Mouse (Mus musculus) embryonic facial prominence, embryonic 15.5 days (tissue): ENCODE results near the gene Grik3. TPM values are rescaled to one million over a fixed set of nuclear protein-coding genes. Genes with fewer than 3 reads are reported as not detected.

ENCODE experiments used
- ATAC-seq: fragments of 200-750 bp; cut with Nextera tagmentation; 2 replicates; pipeline ENCODE4 v1.8.0; 2017; ENCODE audit warnings: low read depth, moderate TSS enrichment; ENCODE audit not compliant: insufficient number of reproducible peaks, low FRiP score, low TSS enrichment
- H3K27ac ChIP-seq: fragments of 300-500 bp; sonication (generic); replicated peaks from 2 replicates; pipeline ENCODE4 v1.5.1; 2015; ENCODE audit warnings: mild to moderate bottlenecking, inconsistent platforms
- H3K27me3 ChIP-seq: fragments of 300-500 bp; sonication (generic); 2 replicates; pipeline ENCODE4 v1.6.1; 2015; ENCODE audit warnings: inconsistent platforms
- H3K36me3 ChIP-seq: fragments of 300-500 bp; sonication (generic); 2 replicates; pipeline ENCODE4 v1.6.1; 2015; ENCODE audit warnings: mild to moderate bottlenecking, inconsistent platforms
- H3K4me1 ChIP-seq: fragments of 300-500 bp; sonication (generic); 2 replicates; pipeline ENCODE4 v1.6.1; 2015; ENCODE audit warnings: inconsistent platforms
- H3K4me2 ChIP-seq: fragments of 300-500 bp; sonication (generic); replicated peaks from 2 replicates; pipeline ENCODE4 v1.6.1; 2015; ENCODE audit warnings: mild to moderate bottlenecking, inconsistent platforms
- H3K4me3 ChIP-seq: fragments of 300-500 bp; sonication (generic); replicated peaks from 2 replicates; pipeline ENCODE4 v1.5.1; 2015; ENCODE audit warnings: mild to moderate bottlenecking, inconsistent platforms
- H3K9ac ChIP-seq: fragments of 300-500 bp; sonication (generic); 2 replicates; pipeline ENCODE4 v1.6.1; 2015; ENCODE audit warnings: inconsistent platforms
- H3K9me3 ChIP-seq: fragments of 300-500 bp; sonication (generic); replicated peaks from 2 replicates; pipeline ENCODE4 v1.6.1; 2016; ENCODE audit warnings: inconsistent platforms
- WGBS: fragments of 180-500 bp; shearing (Covaris S2); methylation state at CpG from one replicate; pipeline ENCODE4 v1.1.7; 2015; 5-methylcytosine and 5-hydroxymethylcytosine counted together
- polyA plus RNA-seq: library from polyadenylated mRNA; unstranded; fragments of >200 nt; fragmentation: Nextera tagmentation; extraction: Ambion mirVana; gene quantifications from 2 replicates; pipeline ENCODE4 v1.2.1, GENCODE M21; 2015

The Grik3 gene
- polyA plus RNA-seq, 1 experiment from 2014 or later, result 0.63 TPM

DNA sequence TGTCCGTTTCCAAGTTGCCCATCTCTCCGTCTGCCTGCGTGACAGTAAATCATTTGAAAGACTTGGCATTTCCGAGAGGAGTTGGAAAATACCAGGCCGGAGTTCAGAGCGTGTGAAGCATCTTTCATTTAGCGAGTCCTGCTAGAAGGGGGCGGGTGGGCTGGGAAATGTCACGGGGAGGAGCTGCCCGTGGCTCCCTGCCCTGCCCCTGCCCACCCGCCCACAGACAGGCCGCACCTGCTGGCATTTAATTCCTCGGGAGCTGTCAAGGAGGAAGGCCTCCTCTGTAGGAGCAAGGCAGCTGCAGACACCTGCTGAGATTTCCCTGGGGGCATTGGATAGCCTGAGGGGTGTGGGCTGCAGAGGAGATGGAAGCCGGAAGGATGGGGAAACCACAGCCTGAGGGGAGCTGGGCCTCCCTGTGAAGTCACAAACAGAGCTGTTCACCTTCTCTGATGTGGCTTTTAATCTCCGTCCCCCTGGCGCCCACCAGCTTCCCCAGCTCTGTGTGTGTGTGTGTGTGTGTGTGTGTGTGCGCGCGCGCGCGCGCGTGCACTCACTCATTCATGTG is 161.3 kb downstream of the Grik3 start:
- Histone ChIP-seq H3K36me3 (no peaks in the 10 kb centered on the region), H3K9ac (no peak overlapping the region), H3K9me3 (no peaks in the 10 kb centered on the region), H3K4me3 (no peak overlapping the region), H3K27me3 (no peaks in the 10 kb centered on the region), H3K4me1 (peaks cover 7% of the 10 kb centered on the region), H3K4me2 (no peak overlapping the region), H3K27ac (no peak overlapping the region)
- ATAC-seq, result no peak
- 35% methylated on average over 24 of the region's 24 CpGs for WGBS

DNA sequence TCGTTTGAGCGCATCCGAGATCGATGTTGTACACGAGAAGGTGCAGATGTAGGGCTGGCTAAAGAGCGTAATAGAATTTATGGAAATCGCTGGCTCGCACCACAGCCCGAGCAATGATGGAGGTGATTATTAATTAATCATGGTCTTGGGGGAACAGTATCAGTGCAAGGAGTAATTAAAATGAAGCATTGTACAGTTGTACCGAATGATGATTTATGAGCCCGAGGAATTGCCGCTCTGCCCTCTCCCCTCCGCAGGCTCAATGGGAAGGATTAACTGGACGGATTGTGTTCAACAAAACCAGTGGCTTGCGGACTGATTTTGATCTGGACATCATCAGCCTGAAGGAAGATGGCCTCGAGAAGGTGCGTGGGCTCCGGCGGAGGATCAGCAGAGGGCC is 165.5 kb downstream of the Grik3 start:
- WGBS, result 83% methylated on average over 19 of the region's 19 CpGs
- H3K4me1 ChIP-seq, result peaks cover 7% of the 10 kb centered on the region
- H3K27me3 ChIP-seq, result no peaks in the 10 kb centered on the region
- no peaks in the 10 kb centered on the region for H3K36me3 ChIP-seq
- no peak overlapping the region for H3K9ac ChIP-seq
- no peak for ATAC-seq
- H3K4me3 ChIP-seq, result no peak overlapping the region
- H3K4me2 ChIP-seq, result no peak overlapping the region
- H3K27ac ChIP-seq, result no peak overlapping the region
- H3K9me3 ChIP-seq, result no peaks in the 10 kb centered on the region

DNA sequence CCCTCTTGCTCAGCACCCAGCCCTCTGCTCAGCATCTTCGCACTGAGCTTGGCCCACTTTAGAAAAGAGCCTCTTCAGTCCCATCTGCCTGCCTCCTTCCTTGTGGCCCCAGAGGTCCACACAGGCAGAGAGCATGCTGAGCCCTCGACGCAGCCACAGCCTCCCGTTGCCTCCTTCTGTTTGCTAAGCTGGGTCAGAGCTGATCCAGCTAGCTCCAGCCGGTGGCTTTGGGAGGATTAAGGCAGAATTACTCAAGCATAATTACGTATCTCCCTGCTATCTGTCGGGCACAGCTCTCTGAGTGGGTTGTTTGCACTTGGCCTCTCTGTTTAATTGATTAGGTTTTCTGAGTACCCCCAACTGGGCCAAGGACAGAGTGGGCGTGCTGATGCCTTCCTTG is 167.9 kb downstream of the Grik3 start:
- no peak overlapping the region for H3K27ac ChIP-seq
- WGBS, result 46% methylated on average over 8 of the region's 8 CpGs
- ATAC-seq, result no peak
- no peaks in the 10 kb centered on the region for H3K9me3 ChIP-seq
- no peak overlapping the region for H3K9ac ChIP-seq
- no peaks in the 10 kb centered on the region for H3K36me3 ChIP-seq
- H3K4me1 ChIP-seq, result no peaks in the 10 kb centered on the region
- no peak overlapping the region for H3K4me3 ChIP-seq
- H3K4me2 ChIP-seq, result no peak overlapping the region
- H3K27me3 ChIP-seq, result no peaks in the 10 kb centered on the region

DNA sequence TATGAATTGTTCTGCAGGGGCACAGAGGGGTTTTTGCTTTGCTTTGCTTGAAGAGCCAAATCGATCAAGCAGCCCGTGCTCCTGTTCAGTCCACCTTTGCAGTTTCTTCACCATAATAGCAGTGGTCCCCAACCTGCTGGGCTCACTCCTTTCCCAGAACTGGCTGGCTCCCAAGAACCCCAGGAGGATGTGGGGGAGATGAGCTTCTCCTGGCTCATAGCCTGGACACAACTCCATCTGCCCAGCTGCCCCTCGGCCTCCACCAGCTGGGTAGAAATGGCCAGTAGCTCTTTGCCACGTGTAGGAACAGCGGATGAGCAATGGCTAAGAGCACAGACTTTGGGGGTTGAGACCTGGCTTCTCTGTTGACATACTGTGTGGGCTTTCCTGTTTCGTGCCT is 171.5 kb downstream of the Grik3 start:
- H3K27ac ChIP-seq, result no peak overlapping the region
- H3K36me3 ChIP-seq, result no peaks in the 10 kb centered on the region
- no peak overlapping the region for H3K4me3 ChIP-seq
- 80% methylated on average over 6 of the region's 6 CpGs for WGBS
- no peaks in the 10 kb centered on the region for H3K9me3 ChIP-seq
- no peaks in the 10 kb centered on the region for H3K27me3 ChIP-seq
- ATAC-seq, result no peak
- no peak overlapping the region for H3K4me2 ChIP-seq
- no peaks in the 10 kb centered on the region for H3K4me1 ChIP-seq
- no peak overlapping the region for H3K9ac ChIP-seq

DNA sequence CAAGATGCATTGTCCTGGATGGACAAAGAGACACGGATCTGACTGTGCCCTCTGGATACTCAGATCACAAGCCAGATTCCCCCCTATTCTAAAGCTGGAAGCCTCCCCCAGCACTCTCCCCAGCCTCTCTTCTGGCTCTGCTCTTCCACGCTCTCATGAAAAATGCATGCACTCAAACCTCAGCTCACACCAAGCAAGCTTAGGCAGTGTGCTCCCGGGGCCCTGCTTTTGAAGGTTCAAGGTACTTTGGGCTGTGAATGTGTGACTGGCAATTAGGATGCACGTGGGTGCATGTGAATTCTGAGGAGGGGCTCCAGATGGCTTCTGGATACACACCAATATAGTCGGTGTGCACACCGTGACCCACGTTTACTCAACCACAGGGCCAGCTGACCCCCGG is 172.8 kb downstream of the Grik3 start:
- Histone ChIP-seq H3K27ac (no peak overlapping the region), H3K27me3 (no peaks in the 10 kb centered on the region), H3K36me3 (no peaks in the 10 kb centered on the region), H3K9me3 (no peaks in the 10 kb centered on the region), H3K4me1 (no peaks in the 10 kb centered on the region), H3K4me3 (no peak overlapping the region), H3K9ac (no peak overlapping the region), H3K4me2 (no peak overlapping the region)
- WGBS, result 63% methylated on average over 8 of the region's 8 CpGs
- no peak for ATAC-seq

DNA sequence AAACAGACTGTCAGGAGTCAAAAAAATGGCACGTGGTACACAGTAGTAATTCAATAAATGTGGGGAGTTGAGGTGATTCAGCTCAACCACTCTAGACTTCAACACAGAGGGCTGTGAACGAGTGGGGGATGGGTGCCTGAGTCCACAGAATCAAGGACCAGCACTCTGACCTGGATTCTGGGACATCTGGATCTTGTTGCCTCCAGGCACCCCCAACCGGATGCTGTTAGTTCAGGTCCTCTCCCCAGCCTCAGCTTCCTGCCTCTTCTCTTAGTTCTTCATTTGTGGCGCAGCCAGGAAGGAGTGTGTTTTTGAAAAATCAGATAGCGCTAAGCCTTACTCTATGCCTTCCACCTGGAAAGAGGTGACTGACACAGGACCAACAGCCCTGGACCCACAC is 175.5 kb downstream of the Grik3 start:
- Histone ChIP-seq H3K9me3 (no peaks in the 10 kb centered on the region), H3K36me3 (no peaks in the 10 kb centered on the region), H3K9ac (no peak overlapping the region), H3K4me1 (no peaks in the 10 kb centered on the region), H3K27me3 (no peaks in the 10 kb centered on the region), H3K4me3 (no peak overlapping the region), H3K4me2 (no peak overlapping the region), H3K27ac (no peak overlapping the region)
- WGBS, result 36% methylated on average over 5 of the region's 5 CpGs
- ATAC-seq, result no peak

DNA sequence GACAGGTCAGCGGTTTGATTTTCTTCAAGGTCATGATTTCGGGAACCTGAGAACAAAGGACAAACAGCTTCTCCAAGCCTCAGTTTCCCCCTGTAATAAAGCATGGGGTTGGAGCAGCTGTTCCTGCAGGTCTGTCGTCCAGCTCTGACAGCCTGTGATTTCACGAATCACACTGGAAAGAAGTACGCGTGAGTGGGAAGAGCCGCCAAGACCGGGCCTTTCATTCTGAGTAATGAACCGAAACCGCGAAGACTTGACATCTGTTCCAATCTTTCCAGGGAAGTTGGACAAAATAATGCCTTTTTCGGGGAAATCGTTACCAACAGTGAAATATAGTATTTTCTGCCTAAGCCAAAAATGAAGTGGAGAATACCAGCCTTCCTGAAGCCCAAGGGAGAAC is 191.5 kb downstream of the Grik3 start:
- ATAC-seq, result no peak
- Histone ChIP-seq H3K9ac (no peak overlapping the region), H3K4me3 (no peak overlapping the region), H3K9me3 (no peaks in the 10 kb centered on the region), H3K27me3 (no peaks in the 10 kb centered on the region), H3K4me1 (no peaks in the 10 kb centered on the region), H3K4me2 (no peak overlapping the region), H3K27ac (no peak overlapping the region), H3K36me3 (no peaks in the 10 kb centered on the region)
- WGBS, result 71% methylated on average over 13 of the region's 13 CpGs

DNA sequence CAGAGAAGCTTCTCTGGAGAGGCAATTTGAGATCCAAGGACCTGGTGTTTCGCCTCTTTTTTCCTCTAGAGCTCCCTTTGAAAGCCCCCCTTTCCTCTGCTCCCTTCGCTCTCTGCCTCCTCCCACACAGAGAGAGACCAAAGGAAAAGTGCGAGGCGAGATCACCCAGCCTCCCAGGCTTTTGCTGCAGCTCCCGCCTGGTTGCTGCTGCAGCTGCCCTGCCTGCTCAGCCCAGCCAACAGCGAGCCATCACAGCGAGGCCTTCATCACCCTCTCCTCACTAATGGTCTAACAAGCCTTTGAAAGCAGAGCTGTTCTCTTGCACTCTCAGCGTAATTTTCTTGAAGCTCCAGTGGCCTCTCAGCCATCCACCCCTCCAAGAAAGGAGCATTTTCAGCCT is 196.6 kb downstream of the Grik3 start:
- 33% methylated on average over 8 of the region's 8 CpGs for WGBS
- H3K9me3 ChIP-seq, result no peaks in the 10 kb centered on the region
- no peak overlapping the region for H3K9ac ChIP-seq
- H3K27me3 ChIP-seq, result no peaks in the 10 kb centered on the region
- peaks cover 2% of the 10 kb centered on the region; the same call in 1 of the 2 replicates for H3K4me1 ChIP-seq
- no peak overlapping the region for H3K4me2 ChIP-seq
- H3K36me3 ChIP-seq, result no peaks in the 10 kb centered on the region
- no peak overlapping the region for H3K27ac ChIP-seq
- no peak for ATAC-seq
- H3K4me3 ChIP-seq, result no peak overlapping the region

DNA sequence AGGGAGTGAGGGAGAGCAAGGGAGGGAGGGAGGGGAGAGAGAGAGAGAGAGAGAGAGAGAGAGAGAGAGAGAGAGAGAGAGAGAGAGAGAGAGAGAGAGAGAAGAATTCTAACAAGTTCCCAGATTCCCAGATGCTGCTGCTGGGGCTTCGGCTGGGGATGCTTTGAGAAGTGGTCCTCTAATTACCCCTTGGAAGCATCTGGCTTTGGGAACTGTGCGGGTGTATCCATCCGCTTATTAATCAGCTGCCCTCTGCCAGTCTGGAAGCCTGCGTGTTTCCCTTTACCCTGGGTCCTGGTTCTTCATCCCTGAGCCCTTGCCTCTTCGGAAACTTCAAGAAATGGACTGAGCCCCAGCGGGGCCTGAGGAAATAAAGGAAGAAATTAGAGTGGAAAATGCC is 204.9 kb downstream of the Grik3 start:
- 24% methylated on average over 6 of the region's 6 CpGs for WGBS
- peaks cover 11% of the 10 kb centered on the region; the same call in 1 of the 2 replicates for H3K27me3 ChIP-seq

DNA sequence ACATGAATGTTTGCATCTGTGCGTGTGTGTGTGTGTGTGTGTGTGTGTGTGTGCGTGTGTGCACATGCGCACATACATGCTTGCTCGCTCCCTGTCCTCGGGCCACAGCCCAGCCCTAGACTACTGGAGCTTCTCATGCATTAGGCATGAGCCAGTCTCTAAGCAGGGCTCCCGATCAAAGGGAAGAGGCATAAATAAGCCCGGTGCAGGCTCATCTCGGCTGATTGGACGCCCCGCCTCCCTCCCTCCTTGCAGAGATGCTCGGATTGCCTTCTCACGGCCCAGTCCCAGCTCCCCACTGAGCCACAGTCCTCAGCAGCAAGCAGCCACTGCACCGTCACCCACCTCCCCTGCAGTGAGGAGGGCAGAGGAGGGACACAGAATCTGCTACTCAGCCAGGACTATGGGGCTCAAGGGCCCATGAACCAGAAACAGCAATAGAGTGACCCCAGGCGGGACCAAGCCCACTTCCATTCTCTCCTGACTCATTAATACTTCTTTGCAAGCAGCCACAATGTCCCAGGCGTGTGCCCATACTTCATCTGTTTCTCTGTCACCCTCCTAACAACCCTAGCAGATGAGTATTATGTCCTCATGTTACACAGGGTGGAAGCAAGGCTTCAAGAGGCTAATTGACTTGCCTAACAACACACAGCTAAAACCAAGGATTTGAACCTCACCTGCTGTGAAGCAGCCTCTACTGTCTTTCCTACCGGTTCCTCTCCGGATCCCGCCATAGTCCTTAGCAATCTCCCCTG is 205.9 kb downstream of the Grik3 start:
- H3K9me3 ChIP-seq, result no peaks in the 10 kb centered on the region
- no peak overlapping the region for H3K27ac ChIP-seq
- H3K4me1 ChIP-seq, result peaks cover 25% of the 10 kb centered on the region
- H3K4me2 ChIP-seq, result no peak overlapping the region
- peaks cover 17% of the 10 kb centered on the region; the same call in 1 of the 2 replicates for H3K27me3 ChIP-seq
- no peak overlapping the region for H3K9ac ChIP-seq
- H3K36me3 ChIP-seq, result no peaks in the 10 kb centered on the region
- WGBS, result 23% methylated on average over 18 of the region's 18 CpGs
- ATAC-seq, result no peak
- H3K4me3 ChIP-seq, result no peak overlapping the region

More for the DNA sequence above, 204.9 kb downstream of the Grik3 start:
- Histone ChIP-seq H3K9ac (no peak overlapping the region), H3K4me1 (peaks cover 25% of the 10 kb centered on the region), H3K36me3 (no peaks in the 10 kb centered on the region), H3K4me2 (no peak overlapping the region), H3K9me3 (no peaks in the 10 kb centered on the region), H3K4me3 (no peak overlapping the region), H3K27ac (no peak overlapping the region)
- ATAC-seq, result no peak

DNA sequence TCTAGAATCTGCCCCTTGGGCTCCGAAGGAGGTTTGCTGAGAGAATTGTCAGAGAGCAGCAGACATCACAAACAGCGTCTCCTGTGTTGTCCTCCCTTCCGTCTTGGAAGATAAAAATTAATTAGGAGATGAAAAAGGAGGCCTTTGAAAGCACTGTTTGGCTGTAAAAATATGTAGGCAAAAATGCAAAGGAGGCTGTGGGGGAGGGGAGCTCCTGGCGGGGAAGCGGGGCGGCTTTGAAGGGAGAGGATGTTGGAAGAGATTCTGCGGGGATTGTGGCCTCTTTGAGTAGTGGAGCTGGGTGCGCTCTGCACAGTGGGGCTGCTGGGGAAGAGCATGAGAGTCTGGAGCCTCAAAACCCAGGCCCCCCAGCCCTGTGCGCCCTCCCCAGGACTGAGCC is 207.1 kb downstream of the Grik3 start:
- H3K27me3 ChIP-seq, result peaks cover 19% of the 10 kb centered on the region; the same call in 1 of the 2 replicates
- no peak overlapping the region for H3K27ac ChIP-seq
- H3K9ac ChIP-seq, result no peak overlapping the region
- H3K36me3 ChIP-seq, result no peaks in the 10 kb centered on the region
- no peak overlapping the region for H3K4me2 ChIP-seq
- no peak overlapping the region for H3K4me3 ChIP-seq
- ATAC-seq, result no peak
- H3K4me1 ChIP-seq, result peaks cover 27% of the 10 kb centered on the region
- no peaks in the 10 kb centered on the region for H3K9me3 ChIP-seq
- WGBS, result 18% methylated on average over 9 of the region's 9 CpGs

DNA sequence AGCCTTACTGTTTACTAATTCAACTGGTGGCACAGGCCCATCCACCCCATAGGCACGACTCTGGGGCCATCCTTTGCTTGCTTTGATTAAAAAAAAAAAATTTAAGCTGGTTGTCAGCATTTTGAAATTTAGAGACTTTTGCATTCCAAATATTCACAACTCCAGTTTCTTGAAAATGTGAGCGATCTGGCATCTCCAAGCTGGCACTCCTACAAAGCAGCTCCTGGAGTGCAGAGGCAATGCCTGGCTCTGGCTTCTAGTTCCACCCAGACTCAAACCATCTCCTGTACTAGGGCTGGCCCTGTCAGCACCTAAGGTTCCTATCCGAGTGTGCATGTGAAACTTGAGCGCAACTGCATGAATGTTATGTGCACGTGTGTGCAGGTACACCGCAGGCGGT is 208.6 kb downstream of the Grik3 start:
- H3K27me3 ChIP-seq, result peaks cover 19% of the 10 kb centered on the region; the same call in 1 of the 2 replicates
- 78% methylated on average over 7 of the region's 7 CpGs for WGBS
- no peak overlapping the region for H3K27ac ChIP-seq
- H3K9ac ChIP-seq, result no peak overlapping the region
- ATAC-seq, result no peak
- H3K4me2 ChIP-seq, result no peak overlapping the region
- H3K9me3 ChIP-seq, result no peaks in the 10 kb centered on the region
- no peak overlapping the region for H3K4me3 ChIP-seq
- H3K4me1 ChIP-seq, result peaks cover 41% of the 10 kb centered on the region
- no peaks in the 10 kb centered on the region for H3K36me3 ChIP-seq
